Mouse (Mus musculus) thymus, postnatal 14 days (tissue): ENCODE results near the gene Tmprss11b.
A peak's percentile ranks its signal among the peaks of the same experiment; 100 is the strongest.
"Not testable (repeated sequence)": the region's sequence is repeated elsewhere in the genome, so short reads cannot be mapped to it uniquely, and the experiment has no call there.

Source experiments
- DNase-seq: peaks from one replicate; pipeline ENCODE4 v3.0.0; 2021

Tmprss11b gene

GRCm38 (mm10) chr5:86676262-86676661, at the start of gene Tmprss11b:
Gene Tmprss11b (minus strand): TSS chr5:86676362.
- DNase-seq, result no peak

DNA sequence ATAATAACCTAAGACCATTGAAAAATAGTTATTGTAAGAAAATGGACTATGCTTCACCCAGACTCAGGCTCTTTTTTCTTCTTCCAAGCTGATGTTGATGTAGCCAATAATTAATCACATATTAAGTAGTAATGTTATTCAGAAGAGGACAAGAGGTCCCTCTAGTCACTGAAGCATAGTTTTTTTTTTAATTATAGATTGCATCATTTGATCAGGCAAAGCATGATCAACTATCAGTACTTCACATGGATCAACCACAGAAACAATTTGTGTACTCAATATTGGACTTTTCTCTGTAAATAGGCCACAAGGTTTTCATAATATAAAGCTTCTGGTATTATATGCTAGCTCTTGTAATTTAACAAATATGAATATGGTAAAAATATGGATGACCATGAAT, 48.9 kb upstream of the Tmprss11b start:
- no peak for DNase-seq

DNA sequence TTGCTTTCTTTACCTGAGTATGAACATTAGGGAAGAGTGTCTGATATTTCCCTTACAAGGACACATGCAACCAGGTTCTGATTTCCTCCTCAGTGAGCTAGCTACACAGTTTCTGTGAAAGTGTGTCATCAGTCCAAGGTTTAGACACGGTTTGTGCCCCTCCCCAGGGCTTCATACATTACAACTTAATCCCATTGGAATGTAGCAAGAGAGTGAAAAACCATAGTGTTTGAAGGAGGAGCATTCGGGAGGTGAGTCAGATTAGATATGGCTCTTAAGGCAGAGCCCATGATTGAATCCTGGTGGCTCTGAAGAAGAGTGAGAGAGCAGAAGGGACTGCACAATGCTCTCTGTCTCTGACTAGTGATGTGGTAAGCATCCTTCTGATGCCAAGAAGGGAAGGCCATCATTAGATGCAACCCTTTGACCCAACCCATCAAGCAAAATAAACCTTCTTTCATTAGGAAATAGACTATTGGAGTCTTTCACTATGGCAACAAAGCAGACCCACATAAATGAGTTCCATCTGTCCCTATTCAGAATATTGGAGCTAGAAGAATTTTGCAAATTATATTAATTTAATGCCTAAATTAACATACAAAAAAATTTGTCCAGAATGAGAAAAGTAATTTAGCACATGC, 46.8 kb upstream of the Tmprss11b start:
- no peak for DNase-seq

DNA sequence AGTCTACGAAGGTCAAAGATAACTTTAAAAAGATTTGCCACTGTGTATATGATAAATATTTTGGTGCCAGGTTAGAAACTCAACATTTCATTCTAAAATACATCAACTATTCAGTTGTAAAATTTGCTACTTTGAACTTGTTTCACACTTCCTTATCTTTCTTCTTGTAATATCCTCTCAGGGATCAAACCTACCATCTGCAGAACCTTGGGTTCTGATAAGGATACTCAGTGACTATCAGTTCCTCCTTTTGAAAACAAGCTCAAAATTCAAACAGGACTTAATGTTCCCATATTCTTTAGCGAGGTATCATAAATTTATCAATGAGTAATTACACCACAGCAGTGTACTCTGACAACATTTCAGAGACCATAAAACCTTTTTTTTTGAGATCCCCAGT, 38.8 kb upstream of the Tmprss11b start:
- DNase-seq, result no peak

GRCm38 (mm10) chr5:86704923-86705322, 28.8 kb upstream of the Tmprss11b start:
- DNase-seq, result no peak

GRCm38 (mm10) chr5:86684667-86685066, 8.5 kb upstream of the Tmprss11b start:
- peak; percentile 25 for DNase-seq

- not testable (repeated sequence) for DNase-seq
These were observed 27.0 kb downstream of the Tmprss11b start for GRCm38 (mm10) chr5:86649185-86649584.

GRCm38 (mm10) chr5:86640795-86641194, 35.4 kb downstream of the Tmprss11b start:
- DNase-seq, result no peak

GRCm38 (mm10) chr5:86632324-86632723, 43.8 kb downstream of the Tmprss11b start, which contains the start of gene Tmprss11f:
Gene Tmprss11f (minus strand): TSS chr5:86632424.
- no peak for DNase-seq

DNA sequence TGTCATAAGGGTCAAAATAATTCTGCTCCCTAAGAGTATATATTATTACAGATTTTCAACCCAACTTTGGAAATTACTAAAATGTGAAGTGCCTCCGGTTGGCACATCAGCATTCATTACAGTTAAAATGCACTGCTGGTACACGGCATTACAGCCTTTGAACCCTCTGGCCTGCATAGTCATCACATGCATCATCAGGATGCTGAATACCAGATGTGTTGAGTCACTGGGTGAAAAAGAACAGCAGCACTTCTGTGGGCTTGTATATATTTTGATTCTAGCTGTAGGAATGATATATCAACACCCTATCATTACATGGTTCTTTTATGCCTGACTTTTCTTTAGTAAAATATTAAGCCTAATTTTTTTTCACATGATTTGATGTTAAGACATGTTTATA, 45.5 kb downstream of the Tmprss11b start:
- DNase-seq, result no peak

- no peak for DNase-seq
These were observed 54.4 kb downstream of the Tmprss11b start for GRCm38 (mm10) chr5:86621778-86622177.
